Mouse (Mus musculus) lung, postnatal 0 days (tissue): Measurements from ENCODE around the gene Asap2.

Source experiments
- CTCF ChIP-seq: IDR thresholded peaks from 2 replicates; pipeline ENCODE4 v1.5.1; 2016; ENCODE audit warnings: antibody characterized with exemption, mild to moderate bottlenecking
- EP300 ChIP-seq: IDR thresholded peaks from 2 replicates; pipeline ENCODE4 v1.6.1; 2016; ENCODE audit warnings: antibody characterized with exemption, mild to moderate bottlenecking, control low read depth

DNA sequence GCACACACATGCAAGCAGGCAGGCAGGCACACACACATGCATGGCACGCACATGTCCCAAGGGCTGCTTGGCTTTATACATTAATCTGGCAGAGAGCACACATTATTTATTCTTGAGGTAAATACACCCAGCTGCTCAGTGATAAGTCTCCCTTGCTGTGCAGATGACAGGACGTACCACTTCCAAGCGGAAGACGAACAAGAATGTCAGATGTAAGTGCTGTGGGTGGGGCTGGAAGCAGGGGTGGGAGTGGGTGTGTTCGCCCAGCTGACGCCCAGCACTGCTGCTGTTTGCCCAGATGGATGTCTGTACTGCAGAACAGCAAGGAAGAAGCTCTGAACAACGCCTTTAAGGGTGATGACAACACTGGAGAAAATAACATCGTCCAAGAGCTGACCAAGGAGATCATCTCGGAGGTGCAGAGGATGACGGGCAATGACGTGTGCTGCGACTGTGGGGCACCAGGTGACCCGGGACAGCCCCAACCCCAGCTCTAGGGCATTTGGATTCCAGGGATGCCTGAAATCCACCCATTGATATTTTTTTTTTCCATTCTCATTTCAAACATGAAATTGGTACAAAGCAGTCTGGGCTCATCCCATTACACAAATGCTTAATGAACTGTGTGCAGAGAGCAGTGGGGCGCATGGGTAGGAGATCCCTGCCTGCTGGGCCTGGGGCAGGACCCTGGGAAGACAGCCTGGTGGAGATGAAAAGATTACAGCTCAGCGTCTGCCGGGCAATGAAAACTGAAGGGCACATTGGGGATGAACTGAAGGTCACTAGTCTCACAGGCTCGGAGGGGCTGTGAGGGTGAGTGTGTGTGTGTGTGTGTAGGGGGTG is 239.0 kb downstream of the Asap2 start:
- TF ChIP-seq CTCF (no peak), EP300 (peak; percentile 96)
